Mouse (Mus musculus): Measurements from ENCODE around the gene Il22ra1. TPM values are rescaled to one million over a fixed set of nuclear protein-coding genes. Genes with fewer than 3 reads are reported as not detected.

Gene Il22ra1
- polyA plus RNA-seq, 1 experiment = 0.40 TPM

GRCm38 (mm10) chr4:135801543-135801942, 73.6 kb downstream of the Il22ra1 start:
- Histone ChIP-seq H3K4me3 (ENCODE audit: control insufficient read depth, insufficient read depth, low read length) (no peak overlapping the region), H3K4me1 (replicated peaks; ENCODE audit: control insufficient read depth, insufficient read depth, low read length) (no peaks in the 10 kb centered on the region), H3K27ac (ENCODE audit: control insufficient read depth, insufficient read depth, low read length) (no peak overlapping the region), H3K36me3 (ENCODE audit: control insufficient read depth, insufficient read depth, low read length) (no peaks in the 10 kb centered on the region), H3K27me3 (ENCODE audit: control insufficient read depth, insufficient read depth, low read length) (no peaks in the 10 kb centered on the region)
- no peak for TF ChIP-seq POLR2A (IDR thresholded peaks at IDR 0.05; ENCODE audit: control insufficient read depth, extremely low read depth, insufficient read depth, low read length, poor library complexity)
- TF ChIP-seq CTCF (IDR thresholded peaks at IDR 0.05; ENCODE audit: borderline replicate concordance, control insufficient read depth, extremely low read depth, insufficient read depth, low read length, poor library complexity) = peak; percentile 84; the same call in 1 of the 2 replicates
- peak; percentile 82 for DNase-seq
- WGBS = 22% methylated on average over 8 of the region's 8 CpGs

Other genes starting within 250 kb of the Il22ra1 start
- gene Stpg1, start 233.4 kb upstream of the Il22ra1 start, polyA plus RNA-seq (2012; rRNA removed) = 0.18 and 0.35 TPM in 2 replicates
- gene Nipal3, start 233.1 kb upstream of the Il22ra1 start, polyA plus RNA-seq (2012; rRNA removed) = 38.7 and 41.4 TPM in 2 replicates
- gene Grhl3, start 154.5 kb upstream of the Il22ra1 start, polyA plus RNA-seq (2012; rRNA removed) = 0.47 and 0.80 TPM in 2 replicates
- 2.0 and 2.5 TPM in 2 replicates for gene Ifnlr1, start 41.9 kb upstream of the Il22ra1 start, polyA plus RNA-seq (2012; rRNA removed)
- 0.08 and 0.13 TPM in 2 replicates for gene Myom3, start 31.5 kb downstream of the Il22ra1 start, polyA plus RNA-seq (2012; rRNA removed)
- 194 and 220 TPM in 2 replicates for gene Srsf10, start 127.6 kb downstream of the Il22ra1 start, polyA plus RNA-seq (2012; rRNA removed)
- 26.7 and 28.6 TPM in 2 replicates for gene Pnrc2, start 145.7 kb downstream of the Il22ra1 start, polyA plus RNA-seq (2012; rRNA removed)
- gene Cnr2, start 167.2 kb downstream of the Il22ra1 start, polyA plus RNA-seq (2012; rRNA removed) = 9.3 and 9.5 TPM in 2 replicates
- gene Fuca1, start 192.6 kb downstream of the Il22ra1 start, polyA plus RNA-seq (2012; rRNA removed) = 37.5 and 43.5 TPM in 2 replicates
- gene Hmgcl, start 218.3 kb downstream of the Il22ra1 start, polyA plus RNA-seq (2012; rRNA removed) = 46.4 and 53.1 TPM in 2 replicates
- 37.0 and 38.4 TPM in 2 replicates for gene Gale, start 235.6 kb downstream of the Il22ra1 start, polyA plus RNA-seq (2012; rRNA removed)
- 214 and 224 TPM in 2 replicates for gene Lypla2, start 244.5 kb downstream of the Il22ra1 start, polyA plus RNA-seq (2012; rRNA removed)